Mouse (Mus musculus): Measurements from ENCODE around the gene Me3.

DNA sequence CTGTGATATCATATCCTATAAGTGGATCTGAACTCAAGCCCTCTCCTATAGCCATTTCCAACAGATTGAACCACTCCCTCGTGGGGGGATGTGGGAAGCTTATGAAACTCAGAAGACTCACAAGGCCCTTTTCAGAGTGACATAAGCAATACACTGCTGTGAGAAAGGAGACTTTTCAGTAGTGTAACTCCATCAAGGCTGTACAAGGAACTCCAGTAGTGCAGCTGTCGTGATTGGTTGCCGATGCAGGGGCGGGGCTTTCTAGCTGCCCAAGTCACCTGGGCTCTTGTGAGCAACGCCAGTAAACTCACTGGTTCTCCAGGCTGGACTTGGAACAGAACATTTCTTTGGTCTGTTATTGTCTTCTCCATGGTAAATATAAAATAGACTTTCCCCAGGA is 46.5 kb downstream of the Me3 start:
- no peak for TF ChIP-seq CEBPB (IDR thresholded peaks at IDR 0.05; ENCODE audit: low read depth)
- TF ChIP-seq CTCF (IDR thresholded peaks at IDR 0.05; ENCODE audit: control insufficient read depth, insufficient read depth, insufficient read length): no peak
- no peak for TF ChIP-seq MAX (IDR thresholded peaks at IDR 0.05)
- no peak for TF ChIP-seq MYOD1 (IDR thresholded peaks at IDR 0.05; ENCODE audit: control insufficient read depth, insufficient read length, low read depth)
- no peak for TF ChIP-seq USF1 (IDR thresholded peaks at IDR 0.05; ENCODE audit: low read depth)
- no peak for TF ChIP-seq FOSL1 (IDR thresholded peaks at IDR 0.05; ENCODE audit: insufficient read depth, low read length, poor library complexity, severe bottlenecking)
